Mouse (Mus musculus) adrenal gland (tissue): ENCODE data around the gene Bhmt.

ENCODE experiments used
- intact Hi-C: fragments of 180-260 bp; cut with DNase I; formaldehyde crosslinking; loops from one replicate; pipeline ENCODE4 v1.15.1; 2025
- long read RNA-seq, 2 experiments: library from polyadenylated mRNA; unstranded; transcript quantifications; one replicate each; pipeline ENCODE4 v2.0.0; 2020; ENCODE audit warnings: borderline replicate concordance in 1 of 2; ENCODE audit not compliant: insufficient replicate concordance in 1 of 2

Gene Bhmt
- long read RNA-seq, experiment 1: 0 reads
- long read RNA-seq, experiment 2, partial matches to known transcripts: 0 of 3 reads
- long read RNA-seq, experiment 2, other reads (novel, unspliced or antisense): 0 of 3 reads

DNA sequence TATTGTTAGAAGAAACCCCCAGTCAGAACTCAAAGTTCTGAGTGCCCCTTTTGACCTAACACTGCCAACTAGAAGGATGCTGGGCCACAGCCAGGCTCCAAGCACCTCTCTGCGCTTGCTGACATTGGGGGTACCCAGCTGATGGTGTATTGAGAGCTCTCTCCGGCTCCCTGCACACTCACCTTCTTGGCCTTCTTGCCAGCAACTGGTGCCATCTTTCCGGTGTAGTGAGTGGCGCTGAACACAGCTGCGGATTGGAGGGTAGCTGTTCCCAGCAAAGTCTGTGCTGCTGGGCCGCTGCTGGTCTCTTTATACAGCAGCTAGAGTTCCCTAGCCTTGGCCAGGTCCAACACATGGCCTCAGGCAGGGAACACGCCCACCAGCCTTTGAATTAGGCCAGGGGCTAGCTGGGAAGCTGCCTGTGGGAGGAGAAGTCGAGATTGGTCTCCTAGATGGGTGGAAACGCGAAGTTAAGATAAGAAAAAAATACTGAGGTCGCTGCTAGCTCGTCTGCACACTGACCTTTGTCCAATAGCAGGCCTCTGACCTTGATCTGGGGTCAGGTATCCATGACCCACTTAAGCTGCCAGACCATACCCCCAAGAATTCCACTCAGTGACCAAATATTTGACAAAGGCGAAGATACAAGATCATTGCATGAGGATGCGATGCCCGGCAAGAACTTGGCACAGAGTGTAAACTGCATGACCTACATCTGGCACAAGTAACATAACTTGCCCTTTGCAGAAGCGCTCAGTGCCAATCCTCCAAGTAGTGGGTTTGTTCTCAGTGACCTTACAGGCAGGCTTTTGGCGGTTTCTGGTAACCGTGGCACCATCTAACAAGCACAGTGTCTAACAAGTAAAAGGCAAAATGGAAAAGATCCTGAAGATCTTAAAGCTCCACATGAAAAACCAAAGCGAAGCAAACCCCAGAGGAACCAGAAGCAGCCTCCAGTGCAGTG lies at the start of gene Bhmt:
Bhmt (minus strand) TSS at position 680 of the 964 bp plus-strand sequence.
- intact Hi-C loops: no loop called here

DNA sequence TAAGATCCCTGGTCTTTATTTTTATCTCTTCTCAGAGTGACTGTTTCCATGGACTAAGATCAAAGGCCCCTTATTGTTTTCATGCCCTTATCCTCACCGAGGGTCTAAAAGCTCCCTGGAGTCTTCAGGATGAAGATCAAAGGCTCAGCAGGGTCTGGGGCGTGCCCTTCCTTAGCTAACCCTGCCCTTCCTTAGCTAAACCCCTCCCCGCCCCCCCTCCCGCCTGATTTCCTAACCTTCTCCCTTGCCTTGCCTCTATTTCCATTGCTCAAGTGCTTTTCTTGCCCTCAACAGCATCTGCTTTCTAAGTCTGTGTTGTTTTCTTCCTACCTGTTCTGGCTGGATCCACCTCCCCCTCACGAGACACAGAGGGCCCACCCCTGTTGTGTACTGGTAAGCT lies 49.6 kb upstream of the Bhmt start:
- intact Hi-C loops: no loop called here

DNA sequence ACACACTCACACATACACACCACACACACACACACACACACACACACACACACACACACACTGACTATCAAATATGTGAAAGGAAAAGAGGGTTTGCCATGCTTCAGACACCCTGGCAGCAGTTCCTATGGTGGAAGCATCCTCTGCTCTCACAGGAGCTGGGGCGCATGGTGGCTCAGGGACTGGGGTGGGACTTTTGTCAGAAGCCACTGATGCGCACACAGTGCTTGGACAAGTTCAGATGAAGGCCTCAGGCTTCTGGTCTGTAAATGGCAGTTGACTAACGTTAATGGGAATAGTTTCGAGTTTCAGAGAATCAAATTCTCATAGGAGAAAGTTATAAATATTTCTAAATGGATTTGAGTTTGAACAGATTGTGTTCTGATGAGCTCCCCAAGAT lies 47.5 kb upstream of the Bhmt start:
- intact Hi-C loops: no loop called here

DNA sequence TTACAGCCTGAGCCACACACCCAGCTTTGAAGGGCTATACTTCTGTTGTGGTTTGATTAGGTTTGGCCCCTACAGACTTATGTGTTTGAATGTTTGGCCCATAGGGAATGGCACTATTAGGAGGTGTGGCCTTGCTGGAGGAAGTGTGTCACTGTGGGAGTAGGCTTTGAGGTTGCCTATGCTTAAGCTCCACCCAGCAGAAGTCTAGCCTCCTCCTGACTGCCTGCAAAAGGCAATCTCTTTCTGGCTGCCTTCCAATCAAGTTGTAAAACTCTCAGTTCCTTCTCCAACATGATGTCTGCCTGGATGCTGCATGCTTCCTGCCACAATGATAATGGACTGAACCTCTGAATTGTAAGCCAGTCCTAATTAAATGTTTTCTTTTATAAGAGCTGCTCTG lies 45.6 kb upstream of the Bhmt start:
- intact Hi-C loops: no loop called here

DNA sequence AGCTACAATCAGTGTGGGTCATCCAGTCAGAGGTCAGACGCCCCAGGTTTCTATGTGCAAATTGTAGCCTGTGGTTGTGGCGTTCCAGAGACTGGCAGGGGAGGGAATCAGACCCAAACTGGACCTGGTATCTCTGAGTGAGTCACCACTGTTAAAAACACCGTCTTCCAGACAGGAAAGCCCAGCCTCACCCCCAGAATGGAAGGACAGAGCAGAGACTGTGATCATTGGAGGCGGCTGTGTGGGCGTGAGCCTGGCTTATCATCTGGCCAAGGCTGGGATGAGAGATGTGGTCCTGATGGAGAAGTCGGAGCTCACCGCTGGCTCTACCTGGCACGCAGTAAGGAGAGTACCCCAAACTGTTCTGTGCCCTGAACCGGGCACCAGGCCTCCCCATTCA lies 39.1 kb upstream of the Bhmt start:
- intact Hi-C loops: no loop called here

DNA sequence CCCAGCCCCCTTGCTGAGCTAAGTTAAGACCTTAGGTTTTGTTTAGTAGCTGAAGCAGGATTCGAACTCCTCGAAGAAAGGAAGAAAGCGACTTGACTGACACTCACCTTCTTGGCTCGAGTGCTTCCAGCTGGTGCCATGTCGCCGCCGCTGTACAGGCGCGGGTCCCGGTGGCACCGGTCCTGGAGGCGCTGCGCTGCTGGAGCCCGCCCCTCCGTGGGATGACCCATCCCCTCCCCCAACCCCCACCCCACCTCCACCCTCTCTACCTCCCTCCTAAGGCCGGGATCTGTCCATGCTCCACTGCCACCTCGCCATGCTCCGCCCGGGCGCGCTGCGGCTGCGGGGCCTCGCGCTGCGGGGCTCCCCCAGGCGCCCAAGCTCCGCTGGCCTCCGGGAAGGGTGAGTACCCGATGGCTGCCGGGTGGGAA lies 36.4 kb upstream of the Bhmt start, which contains the start of the genes Bhmt2 and Dmgdh:
Bhmt2 (minus strand) TSS at position 172 of the 431 bp plus-strand sequence.
Dmgdh (plus strand) TSS at position 303 of the 431 bp plus-strand sequence.
- intact Hi-C loops: no loop called here

DNA sequence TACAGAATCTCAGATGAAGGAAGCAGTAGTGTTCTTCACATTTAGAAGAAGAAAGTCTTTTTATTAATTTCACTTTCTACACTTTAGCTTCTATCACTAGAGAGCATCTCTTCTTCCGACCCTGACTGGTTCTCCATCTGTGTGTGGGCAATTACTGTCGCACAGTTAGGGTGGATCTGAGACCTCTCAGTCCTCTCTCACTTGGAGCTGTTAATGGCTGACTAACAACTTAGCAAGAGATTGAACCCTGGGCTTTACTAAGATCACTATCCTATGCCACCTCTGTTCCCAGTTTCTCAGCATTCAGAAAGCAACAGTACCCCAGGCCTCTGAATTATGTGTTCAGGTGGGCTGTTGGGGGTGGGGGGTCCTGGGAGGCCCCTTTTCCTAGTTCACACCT lies 35.5 kb upstream of the Bhmt start:
- intact Hi-C loops: no loop called here

DNA sequence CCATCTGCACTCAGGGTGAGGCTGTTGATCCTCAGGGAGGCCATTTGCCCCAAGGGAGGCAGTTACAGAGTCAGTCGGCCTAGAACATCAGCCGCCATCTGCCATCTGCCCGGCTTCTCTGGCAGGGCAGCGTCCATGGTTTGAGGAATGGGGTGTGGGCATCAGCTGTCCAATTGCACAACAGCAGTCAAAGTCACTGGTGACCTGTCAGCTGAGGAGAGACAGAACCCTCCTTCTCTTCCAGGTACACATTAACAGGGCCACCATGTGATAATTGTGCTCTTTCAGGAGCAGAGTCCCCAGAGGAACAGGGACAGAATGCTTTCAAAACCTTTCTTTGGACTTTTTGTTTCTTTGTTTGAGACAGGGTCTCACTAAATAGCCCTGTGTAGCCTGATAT lies 34.6 kb upstream of the Bhmt start:
- intact Hi-C loops: no loop called here

DNA sequence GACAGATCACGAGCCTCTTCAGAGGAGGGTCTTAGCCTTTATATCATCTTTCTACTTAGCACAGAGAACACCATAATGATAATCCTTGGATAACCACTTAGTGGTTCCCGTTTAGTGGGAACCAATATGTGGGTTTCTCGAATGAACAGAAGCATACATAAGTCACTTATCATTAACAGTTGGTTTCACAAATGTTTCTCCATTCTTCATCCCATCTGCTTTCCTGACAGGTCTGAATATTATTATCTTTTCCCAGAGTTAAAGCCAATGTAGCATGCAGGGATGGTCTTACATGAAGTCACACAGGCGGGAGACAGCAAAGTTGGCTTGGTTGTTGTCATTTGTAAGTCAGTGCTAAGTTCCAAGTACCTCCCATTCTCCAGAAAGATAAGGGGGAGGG lies 29.8 kb upstream of the Bhmt start:
- intact Hi-C loops: no loop called here

DNA sequence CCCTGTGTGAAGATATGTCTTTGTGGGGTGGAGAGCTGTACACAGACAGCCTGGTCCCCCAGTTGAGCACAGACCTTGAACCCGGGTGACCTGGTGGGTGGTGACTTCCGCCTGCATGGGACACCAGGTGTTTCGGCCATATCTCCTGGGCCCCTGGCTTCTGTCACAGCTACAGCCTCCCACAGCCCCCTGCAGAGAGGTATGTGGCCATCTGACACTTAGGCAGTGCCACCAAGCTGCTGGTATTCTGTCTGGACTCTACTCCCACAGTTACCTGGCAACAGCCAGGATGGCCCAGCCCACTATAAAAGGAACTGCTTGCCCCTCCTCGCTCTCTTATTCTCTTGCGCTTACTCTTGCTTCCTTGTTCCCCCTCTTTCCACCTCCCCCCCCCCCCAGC lies 20.2 kb upstream of the Bhmt start:
- intact Hi-C loops: no loop called here

DNA sequence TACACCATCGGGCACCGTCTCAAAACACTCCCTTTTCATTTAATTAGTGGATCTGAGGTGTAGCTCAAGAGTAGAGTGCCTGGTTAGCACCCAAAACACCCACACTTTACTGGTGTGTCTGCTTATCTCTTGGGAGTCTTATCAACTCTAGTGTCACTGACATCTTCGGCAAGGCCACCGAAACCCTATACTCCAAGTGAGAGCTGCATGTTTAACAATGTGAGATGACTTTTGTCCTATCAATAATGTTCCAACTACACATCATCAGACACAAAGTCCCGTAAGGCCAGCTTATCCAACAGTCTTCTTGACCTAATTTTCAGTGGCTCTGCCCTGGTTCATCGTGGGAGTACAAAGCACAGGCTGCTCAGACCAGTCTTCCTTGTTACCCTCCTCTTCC lies 15.6 kb upstream of the Bhmt start:
- intact Hi-C loops: no loop called here

DNA sequence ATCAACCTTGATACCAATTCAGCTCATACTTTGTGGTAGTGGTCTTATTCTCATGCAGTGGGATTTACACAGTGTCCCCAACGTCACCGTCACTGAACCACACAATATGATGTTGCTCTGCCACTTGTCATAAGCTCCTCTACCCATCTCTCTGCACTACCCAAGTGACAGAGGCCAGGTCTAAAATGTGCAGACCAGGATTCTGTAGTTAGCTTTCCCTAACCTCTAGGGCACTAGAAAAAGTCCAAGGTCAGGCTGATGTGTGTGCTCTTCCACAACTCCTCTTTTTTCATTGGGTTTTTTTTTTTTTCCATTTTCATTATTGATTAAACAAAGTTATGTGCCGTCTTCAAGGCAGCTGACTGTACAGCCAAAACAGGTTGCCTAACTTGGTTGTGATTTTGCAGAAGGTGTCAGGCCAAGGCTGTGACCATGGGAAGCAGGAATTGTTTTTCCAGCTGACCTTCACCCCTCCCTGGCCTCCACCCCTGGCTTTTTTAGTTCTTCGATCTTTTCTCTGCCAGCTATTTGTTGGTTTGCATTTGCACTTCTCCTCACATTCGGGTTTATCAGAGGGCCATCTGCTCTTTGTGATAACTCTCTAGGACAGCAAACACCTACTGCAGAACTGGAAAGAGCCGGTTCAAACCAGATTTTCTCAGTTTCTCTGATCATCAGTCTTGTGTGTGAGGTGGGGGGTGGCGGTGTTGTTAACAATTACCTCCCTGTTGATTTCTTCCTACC lies 10.8 kb upstream of the Bhmt start:
- intact Hi-C loops: no loop called here

DNA sequence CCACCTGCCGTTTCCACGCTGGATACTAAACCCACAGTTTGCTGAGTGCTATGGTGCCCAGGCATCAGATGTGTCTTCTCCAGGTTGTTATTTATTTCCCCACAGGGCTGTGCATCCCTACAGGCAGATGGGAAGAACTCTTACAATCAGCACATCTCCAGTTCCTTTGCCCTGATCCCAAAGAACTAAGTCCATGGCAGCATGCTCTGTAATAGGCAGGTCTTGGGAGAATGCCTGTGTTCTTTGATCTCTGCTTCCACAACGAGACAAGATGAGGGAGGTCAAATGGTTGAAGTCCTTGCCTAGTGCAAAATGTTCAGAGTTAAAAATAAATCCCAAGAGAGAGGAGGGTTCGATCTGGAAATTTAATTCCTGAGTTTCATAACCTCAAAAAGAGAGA lies 1.9 kb upstream of the Bhmt start:
- intact Hi-C loops: no loop called here

DNA sequence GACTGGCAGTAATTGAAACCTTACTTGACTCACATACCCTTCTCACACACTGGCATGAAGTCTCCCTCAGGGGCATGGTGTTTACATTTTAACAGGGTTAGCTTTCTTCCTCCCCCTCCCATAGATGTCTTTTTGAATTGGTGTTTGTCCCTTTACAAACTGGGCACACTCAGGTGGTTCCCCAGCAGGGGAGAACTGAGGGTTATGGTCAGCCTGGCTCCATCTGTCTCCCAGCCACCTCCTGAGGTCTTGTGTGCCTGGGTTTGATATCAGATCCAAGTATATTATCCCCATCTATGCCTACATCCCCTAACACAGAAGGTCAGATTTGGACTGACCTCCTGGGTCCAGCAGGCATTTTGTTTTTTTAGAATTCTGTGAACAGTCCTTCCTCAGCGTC lies 1.2 kb downstream of the Bhmt start:
- intact Hi-C loops: no loop called here

DNA sequence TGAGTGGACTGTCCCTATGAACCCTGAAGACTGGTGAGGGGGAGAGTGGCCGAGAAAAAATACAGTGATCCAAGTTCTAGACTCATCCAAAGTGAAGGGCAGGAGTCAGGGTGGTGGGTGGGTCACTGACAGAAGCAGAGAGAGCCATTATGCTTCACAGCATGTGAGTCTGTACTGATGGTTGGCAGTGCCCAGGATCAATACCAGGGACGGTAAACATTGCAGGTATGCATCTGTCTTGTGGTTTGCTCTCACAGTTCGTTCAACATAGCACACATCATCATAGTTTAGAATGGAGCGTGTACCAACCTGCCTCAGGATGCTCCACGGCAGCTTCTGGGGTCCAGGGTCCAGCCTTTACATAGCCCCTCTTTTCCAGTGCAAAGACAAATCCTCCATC lies 4.8 kb downstream of the Bhmt start:
- intact Hi-C loops: no loop called here

DNA sequence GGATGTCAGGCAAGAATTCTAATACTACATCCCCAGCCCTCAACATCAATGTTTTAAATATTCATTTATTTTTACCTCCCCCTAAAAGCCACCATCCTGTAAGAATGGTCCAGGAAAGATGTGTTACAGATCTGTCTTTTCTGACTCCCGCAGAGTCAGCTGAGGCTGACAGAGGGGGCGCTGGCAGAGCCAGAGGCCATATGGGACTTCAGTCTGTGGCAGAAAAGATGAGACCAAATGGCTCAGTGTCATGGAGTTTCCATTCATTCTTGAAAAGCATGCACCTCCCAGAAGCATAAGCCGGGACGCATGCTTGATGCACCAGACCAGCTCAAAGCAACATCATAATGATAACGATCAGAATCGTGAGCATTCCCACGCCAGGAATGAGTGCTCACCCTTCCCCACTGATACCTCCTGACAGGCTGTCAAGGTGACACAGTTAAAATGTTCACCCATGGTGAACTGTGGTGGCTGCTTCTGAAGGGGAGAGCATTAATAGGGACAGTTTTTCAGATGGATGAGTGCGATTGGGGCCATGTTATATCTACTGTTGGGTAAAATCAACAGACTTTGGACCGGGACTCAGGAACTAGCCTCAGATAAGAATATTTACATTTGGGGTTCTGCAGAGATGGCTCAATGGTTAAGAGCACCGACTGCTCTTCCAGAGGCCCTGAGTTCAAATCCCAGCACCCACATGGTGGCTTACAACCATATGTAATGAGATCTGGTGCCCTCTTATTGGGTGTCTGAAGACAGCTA lies 6.6 kb downstream of the Bhmt start:
- intact Hi-C loops: no loop called here

DNA sequence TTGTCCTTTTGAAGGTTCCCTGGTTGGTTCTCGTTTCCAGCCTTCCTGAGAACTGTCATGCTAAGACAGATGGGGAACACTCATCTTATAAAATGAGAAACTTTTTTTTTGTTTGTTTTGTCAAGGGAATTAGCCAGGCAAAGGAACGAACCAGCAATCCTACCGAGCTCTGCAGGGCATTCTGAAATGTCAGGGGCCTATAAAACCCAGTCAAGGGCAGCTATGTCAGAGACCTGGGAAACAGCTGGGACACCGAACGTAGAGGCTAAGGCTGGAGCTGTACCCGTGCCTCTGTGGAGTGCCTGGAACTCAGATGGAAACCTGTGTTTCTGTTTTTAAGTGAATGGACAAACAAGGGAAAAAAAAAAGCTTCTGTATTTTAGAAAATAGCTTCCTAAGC lies 8.9 kb downstream of the Bhmt start:
- intact Hi-C loops: no loop called here

DNA sequence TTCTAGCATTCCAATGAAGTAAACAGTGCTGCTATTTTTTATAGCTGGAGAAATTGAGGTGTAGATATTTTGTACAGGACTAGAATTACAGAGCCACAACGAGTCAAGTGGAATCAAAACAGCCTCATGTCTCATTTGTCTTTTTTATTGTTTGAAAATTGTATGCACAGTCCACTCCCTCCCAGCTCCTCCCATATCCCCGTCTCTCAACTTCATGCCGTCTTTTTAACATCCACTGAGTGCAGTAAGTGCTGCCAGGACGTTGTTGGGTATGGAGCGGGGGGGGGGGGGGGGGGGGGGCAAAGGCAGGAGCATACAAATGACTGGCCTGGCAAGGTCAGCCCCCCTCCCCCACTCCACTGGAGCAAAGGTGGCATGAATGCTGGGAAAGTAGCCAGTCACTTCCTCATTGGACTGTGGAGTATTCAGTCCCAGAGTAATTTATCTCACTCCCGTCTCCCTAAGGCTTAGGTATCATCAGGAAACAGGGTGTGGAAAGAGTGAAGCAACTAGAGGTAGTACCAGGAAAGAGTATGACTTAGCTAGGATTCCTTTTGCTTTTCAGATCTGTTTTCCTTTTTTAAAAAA lies 23.3 kb downstream of the Bhmt start:
- intact Hi-C loops: loop anchor here (5.0 kb wide), 2 partner anchors 103 to 107 kb away; no protein-coding TSS in a partner anchor

DNA sequence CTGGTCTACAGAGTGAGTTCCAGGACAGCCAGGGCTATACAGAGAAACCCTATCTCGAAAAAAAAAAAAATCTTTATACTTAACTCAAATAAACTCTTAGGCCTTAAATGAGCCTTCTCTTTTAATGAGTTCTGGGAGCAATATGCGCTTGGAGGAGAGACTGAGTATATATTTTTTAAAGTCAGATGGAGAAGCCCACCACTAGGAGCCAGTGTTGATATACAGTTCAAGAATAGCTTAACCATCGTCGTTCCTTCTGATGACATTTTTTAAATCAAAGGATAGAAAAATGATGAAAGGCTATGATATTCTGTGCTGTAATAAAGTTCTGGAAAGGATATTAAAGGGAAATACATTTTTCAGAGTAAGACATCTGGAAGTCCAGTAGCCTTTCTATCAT lies 24.0 kb downstream of the Bhmt start:
- intact Hi-C loops: loop anchor here (2.0 to 5.0 kb wide), 3 partner anchors 104 to 629 kb away; no protein-coding TSS in a partner anchor
